Mouse (Mus musculus): ENCODE measurements around the gene Nemp2. TPM values are rescaled to one million over a fixed set of nuclear protein-coding genes. Genes with fewer than 3 reads are reported as not detected.

Gene Nemp2
- polyA plus RNA-seq, 1 experiment from 2014 or later, result 9.7 TPM

Other genes with a start within 250 kb of the Nemp2 start
- 6.7 and 6.9 TPM in 2 replicates for gene Nab1, start 130.0 kb upstream of the Nemp2 start, polyA plus RNA-seq (2016; fragmentation: Nextera tagmentation; extraction: Ambion mirVana)
- 6.2 TPM in 2 replicates for gene Mfsd6, start 96.8 kb downstream of the Nemp2 start, polyA plus RNA-seq (2016; fragmentation: Nextera tagmentation; extraction: Ambion mirVana)
- 11.9 and 17.2 TPM in 2 replicates for gene Inpp1, start 187.0 kb downstream of the Nemp2 start, polyA plus RNA-seq (2016; fragmentation: Nextera tagmentation; extraction: Ambion mirVana)
- gene Hibch, start 214.2 kb downstream of the Nemp2 start, polyA plus RNA-seq (2016; fragmentation: Nextera tagmentation; extraction: Ambion mirVana), result 30.8 and 33.7 TPM in 2 replicates

Measured in midbrain, embryonic 12.5 days (tissue).